Mouse (Mus musculus) retina, postnatal 7 days (tissue): ENCODE measurements around the gene Tex2.

Experiments
- DNase-seq: peaks from one replicate; pipeline ENCODE4 v3.0.0-alpha.2; 2012; ENCODE audit warnings: low read depth, low spot score

The Tex2 gene

GRCm38 (mm10) chr11:106544916-106545315 lies 68.3 kb downstream of the Tex2 start:
- no peak for DNase-seq

- no peak for DNase-seq
Measured at GRCm38 (mm10) chr11:106544133-106544532, 69.1 kb downstream of the Tex2 start.

- DNase-seq = no peak
Measured at GRCm38 (mm10) chr11:106543006-106543405, 70.2 kb downstream of the Tex2 start.

GRCm38 (mm10) chr11:106542385-106542784 lies 70.8 kb downstream of the Tex2 start:
- DNase-seq = no peak

GRCm38 (mm10) chr11:106540506-106541268 lies 72.5 kb downstream of the Tex2 start:
- no peak for DNase-seq

GRCm38 (mm10) chr11:106536253-106536912 lies 76.8 kb downstream of the Tex2 start:
- DNase-seq = no peak

GRCm38 (mm10) chr11:106535660-106536252 lies 77.5 kb downstream of the Tex2 start:
- no peak for DNase-seq

GRCm38 (mm10) chr11:106532248-106532790 lies 80.9 kb downstream of the Tex2 start:
- DNase-seq = no peak

- no peak for DNase-seq
Measured at GRCm38 (mm10) chr11:106529786-106530185, 83.4 kb downstream of the Tex2 start.

GRCm38 (mm10) chr11:106529113-106529512 lies 84.1 kb downstream of the Tex2 start:
- no peak for DNase-seq

- DNase-seq = no peak
Measured at GRCm38 (mm10) chr11:106527926-106528325, 85.3 kb downstream of the Tex2 start.

GRCm38 (mm10) chr11:106527147-106527821 lies 85.9 kb downstream of the Tex2 start:
- no peak for DNase-seq

- no peak for DNase-seq
Measured at GRCm38 (mm10) chr11:106522538-106522937, 90.7 kb downstream of the Tex2 start.

- DNase-seq = no peak
Measured at GRCm38 (mm10) chr11:106521612-106522011, 91.6 kb downstream of the Tex2 start.

- DNase-seq = no peak
Measured at GRCm38 (mm10) chr11:106520404-106520803, 92.8 kb downstream of the Tex2 start.

GRCm38 (mm10) chr11:106519519-106519918 lies 93.7 kb downstream of the Tex2 start:
- no peak for DNase-seq

GRCm38 (mm10) chr11:106518391-106518790 lies 94.8 kb downstream of the Tex2 start:
- DNase-seq = no peak

GRCm38 (mm10) chr11:106515079-106515745 lies 98.0 kb downstream of the Tex2 start:
- no peak for DNase-seq

GRCm38 (mm10) chr11:106514446-106514845 lies 98.8 kb downstream of the Tex2 start:
- no peak for DNase-seq

GRCm38 (mm10) chr11:106513166-106513565 lies 100.1 kb downstream of the Tex2 start:
- DNase-seq = peak; percentile 60

- no peak for DNase-seq
Measured at GRCm38 (mm10) chr11:106512006-106512390, 101.2 kb downstream of the Tex2 start.
